Comparison of ENCODE assay signal across 9 mouse cellular contexts in genomic region chr9:20857131-20857530, GRCm38 (mm10). TPM values are rescaled to one million over a fixed set of nuclear protein-coding genes. Genes with fewer than 3 reads are reported as not detected.
DNase-seq lines count a peak whose midpoint lies in the region; ATAC-seq and TF ChIP-seq lines count a peak whose summit lies in the region.
"Had no signal": no experiment of that assay in that cellular context is flagged by ENCODE, and none has a peak within 500 bp of the region (broad histone marks: within the 10 kb centered on the region; RNA-seq: fewer than 3 reads in every experiment).

No protein-coding gene starts in this region.

- no peak for TF ChIP-seq POLR2A in ES-Bruce4 (IDR thresholded peaks at IDR 0.05; ENCODE audit: insufficient read depth, low read length)

- intact Hi-C loops in gastrocnemius, postnatal 36 days (cut with DNase I): no loop called here

- H3K9ac ChIP-seq in ES-Bruce4 (ENCODE audit: low read depth, poor library complexity, severe bottlenecking): no peak overlapping the region
- H3K9ac ChIP-seq in embryonic facial prominence, embryonic 14.5 days (ENCODE audit: low read depth, low read length): no peak overlapping the region
- no peak overlapping the region for H3K9ac ChIP-seq in liver, embryonic 13.5 days
- H3K9ac ChIP-seq in stomach, postnatal 0 days (ENCODE audit: low read length): no peak overlapping the region
- H3K9ac ChIP-seq in forebrain, postnatal 0 days: no peak overlapping the region

- WGBS in embryonic facial prominence, embryonic 14.5 days: 10% methylated on average over 6 of the region's 6 CpGs
- WGBS in liver, embryonic 13.5 days (ENCODE audit: insufficient replicate concordance): 3% methylated on average over 6 of the region's 6 CpGs
- WGBS in stomach, postnatal 0 days: 7% methylated on average over 6 of the region's 6 CpGs
- 13% methylated on average over 6 of the region's 6 CpGs for WGBS in forebrain, postnatal 0 days

- 0 out of 2 replicates have a peak, but pooled peaks have one; percentile 49 for TF ChIP-seq EP300 in ES-Bruce4 (IDR thresholded peaks at IDR 0.05; ENCODE audit: insufficient read depth, low read depth, low read length)
- no peak for TF ChIP-seq EP300 in stomach, postnatal 0 days (optimal IDR thresholded peaks at IDR 0.05)

- DNase-seq in gastrocnemius, postnatal 10 days: peak; percentile 30
- no peak for DNase-seq in gastrocnemius, postnatal 36 days
- peak; percentile 80 for DNase-seq in embryonic facial prominence, embryonic 14.5 days (ENCODE audit: low spot score)
- DNase-seq in liver, embryonic 13.5 days: peak; percentile 55
- DNase-seq in stomach, postnatal 0 days (ENCODE audit: low spot score): peak; percentile 81
- no peak for DNase-seq in forebrain, postnatal 0 days
- DNase-seq in right cerebral cortex, postnatal 10 days (ENCODE audit: low spot score in 2 of 2): no peak

- no peaks in the 10 kb centered on the region for H3K27me3 ChIP-seq in ES-Bruce4 (ENCODE audit: control insufficient read depth, insufficient read depth, low read length, poor library complexity, severe bottlenecking)
- H3K27me3 ChIP-seq in embryonic facial prominence, embryonic 14.5 days (replicated peaks; ENCODE audit: control insufficient read depth, insufficient read depth, low read length): no peaks in the 10 kb centered on the region
- 0 out of 2 replicates have a peak, but pooled peaks cover 3% of the 10 kb centered on the region for H3K27me3 ChIP-seq in liver, embryonic 13.5 days
- H3K27me3 ChIP-seq in stomach, postnatal 0 days (ENCODE audit: control insufficient read depth, insufficient read depth, low read length): no peaks in the 10 kb centered on the region
- no peaks in the 10 kb centered on the region for H3K27me3 ChIP-seq in forebrain, postnatal 0 days (ENCODE audit: insufficient read depth, low read length)

- H3K36me3 ChIP-seq in ES-Bruce4 (ENCODE audit: control insufficient read depth, insufficient read depth, low read length, poor library complexity, severe bottlenecking): no peaks in the 10 kb centered on the region
- H3K36me3 ChIP-seq in embryonic facial prominence, embryonic 14.5 days (ENCODE audit: control insufficient read depth, insufficient read depth, low read length): no peaks in the 10 kb centered on the region
- H3K36me3 ChIP-seq in liver, embryonic 13.5 days: no peaks in the 10 kb centered on the region
- H3K36me3 ChIP-seq in stomach, postnatal 0 days (ENCODE audit: control insufficient read depth, insufficient read depth, low read length): no peaks in the 10 kb centered on the region
- H3K36me3 ChIP-seq in forebrain, postnatal 0 days (ENCODE audit: insufficient read depth): no peaks in the 10 kb centered on the region

- TF ChIP-seq CTCF in ES-Bruce4 (IDR thresholded peaks at IDR 0.05; ENCODE audit: low read depth, low read length): no peak
- 0 out of 2 replicates have a peak, but pooled peaks have one; percentile 9 for TF ChIP-seq CTCF in stomach, postnatal 0 days (IDR thresholded peaks at IDR 0.05; ENCODE audit: low read depth)
- TF ChIP-seq CTCF in forebrain, postnatal 0 days (IDR thresholded peaks at IDR 0.05; ENCODE audit: low read depth): no peak

- H3K4me1 ChIP-seq in ES-Bruce4 (ENCODE audit: control insufficient read depth, insufficient read depth, low read length): no peaks in the 10 kb centered on the region
- H3K4me1 ChIP-seq in embryonic facial prominence, embryonic 14.5 days (ENCODE audit: control insufficient read depth, insufficient read depth, low read length): no peaks in the 10 kb centered on the region
- no peaks in the 10 kb centered on the region; the same call in 1 of the 2 replicates for H3K4me1 ChIP-seq in liver, embryonic 13.5 days (replicated peaks)
- no peaks in the 10 kb centered on the region for H3K4me1 ChIP-seq in stomach, postnatal 0 days (replicated peaks; ENCODE audit: control insufficient read depth, insufficient read depth)
- H3K4me1 ChIP-seq in forebrain, postnatal 0 days (ENCODE audit: insufficient read depth): no peaks in the 10 kb centered on the region

- H3K9me3 ChIP-seq in ES-Bruce4 (replicated peaks; ENCODE audit: control insufficient read depth, insufficient read depth, low read length, poor library complexity, severe bottlenecking): no peaks in the 10 kb centered on the region
- no peaks in the 10 kb centered on the region for H3K9me3 ChIP-seq in embryonic facial prominence, embryonic 14.5 days (ENCODE audit: control insufficient read depth, low read length)
- H3K9me3 ChIP-seq in liver, embryonic 13.5 days (replicated peaks): no peaks in the 10 kb centered on the region
- no peaks in the 10 kb centered on the region for H3K9me3 ChIP-seq in stomach, postnatal 0 days (ENCODE audit: control insufficient read depth, low read length)
- no peaks in the 10 kb centered on the region for H3K9me3 ChIP-seq in forebrain, postnatal 0 days (ENCODE audit: low read length)

- no peak for ATAC-seq in embryonic facial prominence, embryonic 14.5 days (ENCODE audit: low read depth)
- no peak for ATAC-seq in liver, embryonic 13.5 days (ENCODE audit: low read depth)
- ATAC-seq in stomach, postnatal 0 days (ENCODE audit: low FRiP score, low TSS enrichment): peak; percentile 73
- ATAC-seq in forebrain, postnatal 0 days: no peak

- no peak overlapping the region for H3K4me3 ChIP-seq in ES-Bruce4 (ENCODE audit: low read depth, low read length)
- H3K4me3 ChIP-seq in embryonic facial prominence, embryonic 14.5 days (ENCODE audit: low read depth, low read length): no peak overlapping the region
- H3K4me3 ChIP-seq in liver, embryonic 13.5 days (replicated peaks): no peak overlapping the region
- no peak overlapping the region for H3K4me3 ChIP-seq in stomach, postnatal 0 days (ENCODE audit: low read depth, low read length)
- H3K4me3 ChIP-seq in forebrain, postnatal 0 days (ENCODE audit: low read depth, low read length): no peak overlapping the region

- no peak overlapping the region for H3K27ac ChIP-seq in ES-Bruce4 (ENCODE audit: insufficient read depth, low read length)
- H3K27ac ChIP-seq in embryonic facial prominence, embryonic 14.5 days (replicated peaks; ENCODE audit: low read depth, low read length): no peak overlapping the region
- H3K27ac ChIP-seq in liver, embryonic 13.5 days: no peak overlapping the region
- no peak overlapping the region for H3K27ac ChIP-seq in stomach, postnatal 0 days (replicated peaks)
- no peak overlapping the region for H3K27ac ChIP-seq in forebrain, postnatal 0 days (ENCODE audit: low read depth, low read length)
- H3K27ac ChIP-seq: macrophage had no signal

- H3K4me2 ChIP-seq in embryonic facial prominence, embryonic 14.5 days (ENCODE audit: low read depth, low read length): no peak overlapping the region
- H3K4me2 ChIP-seq in liver, embryonic 13.5 days: no peak overlapping the region
- no peak overlapping the region for H3K4me2 ChIP-seq in stomach, postnatal 0 days (replicated peaks; ENCODE audit: low read depth)
- H3K4me2 ChIP-seq in forebrain, postnatal 0 days (ENCODE audit: low read depth): no peak overlapping the region

RNA-seq across cellular contexts. Expression of gene A230050P20Rik, which starts 11.3 kb away (rescaled TPM):
- 1 to 10 TPM; 4.8 to 7.6 TPM for total RNA-seq in gastrocnemius, postnatal 10 days (2021)
- total RNA-seq in gastrocnemius, postnatal 36 days (2021): 1 to 10 TPM; 1.7 TPM
- polyA plus RNA-seq in ES-Bruce4 (2011; ENCODE audit: insufficient read depth, insufficient read length, low read depth, missing spikeins): 20.5 and 23.9 TPM in 2 replicates
- 4.8 and 6.3 TPM in 2 replicates for polyA plus RNA-seq in embryonic facial prominence, embryonic 14.5 days (2014; fragmentation: Nextera tagmentation; extraction: Ambion mirVana)
- polyA plus RNA-seq in liver, embryonic 13.5 days (2015; fragmentation: Nextera tagmentation; extraction: Ambion mirVana): 4.2 and 4.8 TPM in 2 replicates
- polyA plus RNA-seq in stomach, postnatal 0 days (2015; fragmentation: Nextera tagmentation; extraction: Ambion mirVana): 6.9 TPM in 2 replicates
- total RNA-seq in forebrain, postnatal 0 days (2014; rRNA removed): 18.0 and 22.1 TPM in 2 replicates
- 5.0 and 19.6 TPM in 2 replicates for polyA plus RNA-seq in forebrain, postnatal 0 days (2015; fragmentation: Nextera tagmentation; extraction: Ambion mirVana)

RNA-seq across cellular contexts. Expression of gene Angptl6, which starts 22.4 kb away (rescaled TPM):
- total RNA-seq in gastrocnemius, postnatal 10 days (2021): 1 to 10 TPM; 4.4 to 4.7 TPM
- total RNA-seq in gastrocnemius, postnatal 36 days (2021): 1 to 10 TPM; 3.8 to 5.2 TPM
- 1.3 and 2.0 TPM in 2 replicates for polyA plus RNA-seq in ES-Bruce4 (2011; ENCODE audit: insufficient read depth, insufficient read length, low read depth, missing spikeins)
- polyA plus RNA-seq in embryonic facial prominence, embryonic 14.5 days (2014; fragmentation: Nextera tagmentation; extraction: Ambion mirVana): 3.4 and 4.2 TPM in 2 replicates
- 9.4 and 10.1 TPM in 2 replicates for polyA plus RNA-seq in liver, embryonic 13.5 days (2015; fragmentation: Nextera tagmentation; extraction: Ambion mirVana)
- 7.7 and 7.9 TPM in 2 replicates for polyA plus RNA-seq in stomach, postnatal 0 days (2015; fragmentation: Nextera tagmentation; extraction: Ambion mirVana)
- 8.6 and 13.8 TPM in 2 replicates for total RNA-seq in forebrain, postnatal 0 days (2014; rRNA removed)
- polyA plus RNA-seq in forebrain, postnatal 0 days (2015; fragmentation: Nextera tagmentation; extraction: Ambion mirVana): 16.4 and 20.6 TPM in 2 replicates

RNA-seq across cellular contexts. Expression of gene Ppan, which starts 30.8 kb away (rescaled TPM):
- total RNA-seq in gastrocnemius, postnatal 10 days (2021): 10 to 100 TPM; 15.9 to 19.2 TPM
- 1 to 10 TPM; 6.1 to 8.7 TPM for total RNA-seq in gastrocnemius, postnatal 36 days (2021)
- polyA plus RNA-seq in ES-Bruce4 (2011; ENCODE audit: insufficient read depth, insufficient read length, low read depth, missing spikeins): 76.9 and 81.2 TPM in 2 replicates
- 65.7 and 76.3 TPM in 2 replicates for polyA plus RNA-seq in embryonic facial prominence, embryonic 14.5 days (2014; fragmentation: Nextera tagmentation; extraction: Ambion mirVana)
- polyA plus RNA-seq in liver, embryonic 13.5 days (2015; fragmentation: Nextera tagmentation; extraction: Ambion mirVana): 89.6 and 90.5 TPM in 2 replicates
- 32.4 and 37.3 TPM in 2 replicates for polyA plus RNA-seq in stomach, postnatal 0 days (2015; fragmentation: Nextera tagmentation; extraction: Ambion mirVana)
- total RNA-seq in forebrain, postnatal 0 days (2014; rRNA removed): 55.5 and 72.4 TPM in 2 replicates
- polyA plus RNA-seq in forebrain, postnatal 0 days (2015; fragmentation: Nextera tagmentation; extraction: Ambion mirVana): 40.7 and 43.1 TPM in 2 replicates

RNA-seq across cellular contexts. Expression of gene Rdh8, which starts 38.8 kb away (rescaled TPM):
- not detected for total RNA-seq in gastrocnemius, postnatal 10 days (2021)
- total RNA-seq in gastrocnemius, postnatal 36 days (2021): under 1 TPM; 0.17 to 0.23 TPM
- polyA plus RNA-seq in ES-Bruce4 (2011; ENCODE audit: insufficient read depth, insufficient read length, low read depth, missing spikeins): not detected in 2 replicates
- not detected in 2 replicates for polyA plus RNA-seq in embryonic facial prominence, embryonic 14.5 days (2014; fragmentation: Nextera tagmentation; extraction: Ambion mirVana)
- polyA plus RNA-seq in liver, embryonic 13.5 days (2015; fragmentation: Nextera tagmentation; extraction: Ambion mirVana): not detected in 2 replicates
- not detected in 2 replicates for polyA plus RNA-seq in stomach, postnatal 0 days (2015; fragmentation: Nextera tagmentation; extraction: Ambion mirVana)
- not detected in 2 replicates for total RNA-seq in forebrain, postnatal 0 days (2014; rRNA removed)
- not detected in 2 replicates for polyA plus RNA-seq in forebrain, postnatal 0 days (2015; fragmentation: Nextera tagmentation; extraction: Ambion mirVana)
- polyA plus RNA-seq: macrophage had no signal

RNA-seq across cellular contexts. Expression of gene Eif3g, which starts 41.3 kb away (rescaled TPM):
- 100 to 1,000 TPM; 131 to 133 TPM for total RNA-seq in gastrocnemius, postnatal 10 days (2021)
- 10 to 100 TPM; 88.8 to 96.0 TPM for total RNA-seq in gastrocnemius, postnatal 36 days (2021)
- polyA plus RNA-seq in ES-Bruce4 (2011; ENCODE audit: insufficient read depth, insufficient read length, low read depth, missing spikeins): 206 and 216 TPM in 2 replicates
- polyA plus RNA-seq in embryonic facial prominence, embryonic 14.5 days (2014; fragmentation: Nextera tagmentation; extraction: Ambion mirVana): 245 and 273 TPM in 2 replicates
- 282 and 290 TPM in 2 replicates for polyA plus RNA-seq in liver, embryonic 13.5 days (2015; fragmentation: Nextera tagmentation; extraction: Ambion mirVana)
- polyA plus RNA-seq in stomach, postnatal 0 days (2015; fragmentation: Nextera tagmentation; extraction: Ambion mirVana): 215 and 221 TPM in 2 replicates
- 129 and 137 TPM in 2 replicates for total RNA-seq in forebrain, postnatal 0 days (2014; rRNA removed)
- polyA plus RNA-seq in forebrain, postnatal 0 days (2015; fragmentation: Nextera tagmentation; extraction: Ambion mirVana): 232 and 242 TPM in 2 replicates

Comparison
In these comparisons a context has a peak if more than half of its experiments do, and no peak if none do; other contexts are left out.
1. DNase-seq: peak in gastrocnemius, postnatal 10 days (single experiment), embryonic facial prominence, embryonic 14.5 days (single experiment), liver, embryonic 13.5 days (single experiment) and stomach, postnatal 0 days (single experiment); none in gastrocnemius, postnatal 36 days (0 of 2), forebrain, postnatal 0 days (single experiment) and right cerebral cortex, postnatal 10 days (0 of 2).